8 mouse cellular contexts compared by ENCODE assay signal in the genomic region with DNA sequence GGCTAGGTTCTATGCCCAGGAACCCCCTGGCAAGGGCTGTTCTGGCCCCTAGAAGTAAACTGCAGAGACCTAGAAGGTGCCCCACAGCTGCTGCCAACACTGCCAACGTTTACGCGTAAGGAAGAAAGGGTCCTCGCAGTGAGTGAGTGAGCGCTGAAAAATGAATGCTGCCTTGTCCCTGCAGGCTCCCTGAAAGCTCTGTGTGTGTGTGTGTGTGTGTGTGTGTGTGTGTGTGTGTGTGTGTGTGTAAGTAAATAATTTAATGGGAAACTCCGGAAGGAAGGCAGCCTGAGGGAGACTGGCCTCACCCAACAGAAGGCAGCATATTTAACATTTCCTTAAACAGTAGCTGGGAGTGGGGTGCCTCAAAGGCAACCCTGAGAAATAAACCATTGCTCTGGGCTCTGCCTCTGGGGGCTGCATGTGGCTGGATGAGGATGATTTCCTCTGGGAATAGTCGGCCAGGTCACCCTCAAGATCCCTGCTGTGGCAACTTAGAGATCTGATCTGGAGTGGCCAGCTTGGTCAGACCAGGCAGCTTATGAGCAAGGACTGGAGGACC. TPM values are rescaled to one million over a fixed set of nuclear protein-coding genes. Genes with fewer than 3 reads are reported as not detected.
DNase-seq lines count a peak whose midpoint lies in the region; ATAC-seq lines count a peak whose summit lies in the region.

No protein-coding gene starts in this region.

- no peak overlapping the region for H3K9ac ChIP-seq in hindbrain, embryonic 14.5 days
- H3K9ac ChIP-seq in lung, embryonic 15.5 days: peak overlapping the region; percentile 12; the same call in 1 of the 2 replicates

- H3K9me3 ChIP-seq in hindbrain, embryonic 14.5 days (ENCODE audit: control insufficient read depth, low read length): no peaks in the 10 kb centered on the region
- H3K9me3 ChIP-seq in lung, embryonic 15.5 days: no peaks in the 10 kb centered on the region

- H3K27me3 ChIP-seq in hindbrain, embryonic 14.5 days (ENCODE audit: control insufficient read depth, insufficient read depth, low read length): no peaks in the 10 kb centered on the region
- H3K27me3 ChIP-seq in lung, embryonic 15.5 days: no peaks in the 10 kb centered on the region

- peak overlapping the region; percentile 73 for H3K27ac ChIP-seq in hindbrain, embryonic 14.5 days
- H3K27ac ChIP-seq in lung, embryonic 15.5 days: peak overlapping the region; percentile 96

- H3K4me2 ChIP-seq in hindbrain, embryonic 14.5 days (replicated peaks): no peak overlapping the region
- H3K4me2 ChIP-seq in lung, embryonic 15.5 days: peak overlapping the region; percentile 24; the same call in 1 of the 2 replicates

- peaks cover 22% of the 10 kb centered on the region for H3K4me1 ChIP-seq in hindbrain, embryonic 14.5 days (replicated peaks; ENCODE audit: control insufficient read depth, insufficient read depth, low read length)
- H3K4me1 ChIP-seq in lung, embryonic 15.5 days: peaks cover 39% of the 10 kb centered on the region

- no peaks in the 10 kb centered on the region for H3K36me3 ChIP-seq in hindbrain, embryonic 14.5 days (replicated peaks; ENCODE audit: control insufficient read depth, insufficient read depth)
- H3K36me3 ChIP-seq in lung, embryonic 15.5 days: no peaks in the 10 kb centered on the region

- ATAC-seq in hindbrain, embryonic 14.5 days (ENCODE audit: low FRiP score): no peak
- ATAC-seq in lung, embryonic 15.5 days (ENCODE audit: borderline replicate concordance, extremely low read depth, low FRiP score, low TSS enrichment): no peak
- ATAC-seq in cerebellum, adult (ENCODE audit: insufficient number of reproducible peaks, low FRiP score, low TSS enrichment): no peak

- DNase-seq in right cerebral cortex, postnatal 10 days (ENCODE audit: low spot score in 2 of 2): peak; percentile 47 to 48
- DNase-seq in right cerebral cortex, postnatal 36 days (ENCODE audit: low spot score in 2 of 2): no peak
- DNase-seq in hindbrain, embryonic 14.5 days (ENCODE audit: low spot score): no peak
- DNase-seq in yolk sac, embryonic 10.5 days (ENCODE audit: low spot score): peak; percentile 22
- DNase-seq in frontal cortex, postnatal 10 days (ENCODE audit: low spot score in 2 of 2): no peak
- no peak for DNase-seq in gastrocnemius, postnatal 25 days

- WGBS in hindbrain, embryonic 14.5 days: 37% methylated on average over 7 of the region's 7 CpGs
- 12% methylated on average over 7 of the region's 7 CpGs for WGBS in lung, embryonic 15.5 days

- no peak overlapping the region for H3K4me3 ChIP-seq in hindbrain, embryonic 14.5 days (replicated peaks; ENCODE audit: low read length)
- H3K4me3 ChIP-seq in lung, embryonic 15.5 days: no peak overlapping the region

RNA-seq across cellular contexts. Expression of gene Ptma, which starts 34.9 kb away (rescaled TPM):
- polyA plus RNA-seq in hindbrain, embryonic 14.5 days (2014; fragmentation: Nextera tagmentation; extraction: Ambion mirVana): 1,567 and 1,692 TPM in 2 replicates
- 2,819 and 2,940 TPM in 2 replicates for polyA plus RNA-seq in lung, embryonic 15.5 days (2015; fragmentation: Nextera tagmentation; extraction: Ambion mirVana)
- 100 to 1,000 TPM; 100 to 129 TPM for total RNA-seq in gastrocnemius, postnatal 25 days (2021)

Comparison
In these comparisons a context has a peak if more than half of its experiments do, and no peak if none do; other contexts are left out.
1. DNase-seq: peak in right cerebral cortex, postnatal 10 days (2 of 2) and yolk sac, embryonic 10.5 days (single experiment); none in right cerebral cortex, postnatal 36 days (0 of 2), hindbrain, embryonic 14.5 days (single experiment), frontal cortex, postnatal 10 days (0 of 2) and gastrocnemius, postnatal 25 days (single experiment).